Mouse (Mus musculus) lung, postnatal 4 days (tissue): ENCODE measurements around the gene Tlx2.

Experiments
- DNase-seq, 2 experiments: peaks; one replicate each; pipeline ENCODE4 v3.0.0; 2021

Tlx2 gene

DNA sequence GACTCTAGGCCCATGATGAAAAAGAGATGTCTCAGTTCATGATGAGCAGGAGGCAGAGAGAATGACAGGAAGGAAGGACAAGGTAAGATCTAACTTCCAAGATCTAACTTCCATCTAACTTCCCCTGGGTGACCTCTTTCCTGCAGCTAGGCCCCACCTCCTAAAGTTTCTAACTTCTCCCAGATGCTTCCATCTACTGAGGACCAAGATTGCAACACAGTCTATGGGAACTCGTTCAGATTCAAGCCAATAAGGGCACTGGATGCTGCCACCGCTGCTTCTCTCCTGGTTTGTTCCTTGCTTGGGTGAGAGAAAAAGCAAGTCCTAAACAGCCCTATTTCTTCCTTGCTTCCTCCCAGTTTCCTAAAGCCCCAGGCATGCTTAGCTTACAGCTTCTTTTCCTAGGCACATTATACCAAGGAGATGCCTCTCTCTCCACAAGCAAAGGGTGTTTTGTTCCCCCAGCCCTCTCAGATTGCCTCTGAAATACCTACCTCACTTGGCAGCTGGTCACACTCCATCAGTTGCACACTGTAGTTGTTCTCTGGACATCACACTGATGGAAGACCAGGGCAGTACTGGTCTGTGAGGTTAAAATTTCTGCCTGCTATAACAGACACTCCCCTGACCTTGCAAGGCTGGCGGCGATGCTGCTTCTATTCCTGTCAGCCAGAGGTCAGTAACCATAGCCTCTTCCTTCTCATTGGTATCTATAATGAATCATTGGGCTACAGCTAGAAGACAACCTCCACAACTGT, 49.1 kb downstream of the Tlx2 start:
- DNase-seq = no peak

GRCm38 (mm10) chr6:83020121-83020520, 50.0 kb downstream of the Tlx2 start:
- no peak for DNase-seq

DNA sequence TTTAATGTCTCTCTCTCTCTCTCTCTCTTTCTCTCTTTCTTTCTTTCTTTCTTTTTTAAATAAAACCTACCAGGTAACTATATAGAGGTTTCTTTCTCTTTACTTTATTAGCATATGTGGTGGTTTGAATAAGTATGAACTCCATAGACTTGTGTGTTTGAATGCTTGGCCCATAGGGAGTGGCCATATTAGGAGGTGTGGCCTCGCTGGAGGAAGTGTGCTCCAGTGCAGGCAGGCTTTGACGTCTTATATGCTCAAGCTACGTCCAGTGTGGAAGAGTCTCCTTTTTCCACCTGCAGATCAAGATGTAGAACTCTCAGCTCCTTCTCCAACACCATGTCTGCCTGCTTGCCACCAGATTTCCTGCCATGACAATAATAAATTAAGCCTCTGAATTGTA, 51.0 kb downstream of the Tlx2 start:
- DNase-seq = no peak
